Mouse (Mus musculus): ENCODE results near the gene 5830473C10Rik.
A peak's percentile ranks its signal among the peaks of the same experiment; 100 is the strongest.

Gene 5830473C10Rik

GRCm38 (mm10) chr5:90560743-90561142 lies at the start of gene 5830473C10Rik:
Gene 5830473C10Rik (plus strand): TSS chr5:90561107.
- no peak for DNase-seq (ENCODE audit: low read depth, low spot score)

- DNase-seq (ENCODE audit: low read depth, low spot score): no peak
Observed at GRCm38 (mm10) chr5:90512288-90512955, 48.5 kb upstream of the 5830473C10Rik start.

- no peak for DNase-seq (ENCODE audit: low read depth, low spot score)
Observed at GRCm38 (mm10) chr5:90515561-90515960, 45.3 kb upstream of the 5830473C10Rik start.

GRCm38 (mm10) chr5:90518356-90519100 lies 42.4 kb upstream of the 5830473C10Rik start, which contains the start of gene Afm:
Gene Afm (plus strand): TSS chr5:90518932.
- DNase-seq (ENCODE audit: low read depth, low spot score): no peak

- DNase-seq (ENCODE audit: low read depth, low spot score): no peak
Observed at GRCm38 (mm10) chr5:90551191-90551590, 9.7 kb upstream of the 5830473C10Rik start.

GRCm38 (mm10) chr5:90556052-90556451 lies 4.9 kb upstream of the 5830473C10Rik start:
- DNase-seq (ENCODE audit: low read depth, low spot score): no peak

GRCm38 (mm10) chr5:90561721-90562275 lies 891 bp downstream of the 5830473C10Rik start:
- no peak for DNase-seq (ENCODE audit: low read depth, low spot score)

- DNase-seq (ENCODE audit: low read depth, low spot score): no peak
Observed at GRCm38 (mm10) chr5:90562880-90563279, 2.0 kb downstream of the 5830473C10Rik start.

- DNase-seq (ENCODE audit: low read depth, low spot score): no peak
Observed at GRCm38 (mm10) chr5:90564161-90564560, 3.3 kb downstream of the 5830473C10Rik start.

GRCm38 (mm10) chr5:90565205-90565604 lies 4.3 kb downstream of the 5830473C10Rik start:
- DNase-seq (ENCODE audit: low read depth, low spot score): no peak

- no peak for DNase-seq (ENCODE audit: low read depth, low spot score)
Observed at GRCm38 (mm10) chr5:90567788-90568187, 6.9 kb downstream of the 5830473C10Rik start.

GRCm38 (mm10) chr5:90568338-90568737 lies 7.4 kb downstream of the 5830473C10Rik start:
- no peak for DNase-seq (ENCODE audit: low read depth, low spot score)

GRCm38 (mm10) chr5:90571216-90571615 lies 10.3 kb downstream of the 5830473C10Rik start:
- DNase-seq (ENCODE audit: low read depth, low spot score): no peak

- no peak for DNase-seq (ENCODE audit: low read depth, low spot score)
Observed at GRCm38 (mm10) chr5:90577751-90578150, 16.8 kb downstream of the 5830473C10Rik start.

- no peak for DNase-seq (ENCODE audit: low read depth, low spot score)
Observed at GRCm38 (mm10) chr5:90579556-90579955, 18.6 kb downstream of the 5830473C10Rik start.

- no peak for DNase-seq (ENCODE audit: low read depth, low spot score)
Observed at GRCm38 (mm10) chr5:90582179-90582578, 21.3 kb downstream of the 5830473C10Rik start.

- no peak for DNase-seq (ENCODE audit: low read depth, low spot score)
Observed at GRCm38 (mm10) chr5:90584799-90585198, 23.9 kb downstream of the 5830473C10Rik start.

- no peak for DNase-seq (ENCODE audit: low read depth, low spot score)
Observed at GRCm38 (mm10) chr5:90586511-90586910, 25.6 kb downstream of the 5830473C10Rik start.

- DNase-seq (ENCODE audit: low read depth, low spot score): no peak
Observed at GRCm38 (mm10) chr5:90588104-90588503, 27.2 kb downstream of the 5830473C10Rik start.

- peak; percentile 85 for DNase-seq (ENCODE audit: low read depth, low spot score)
Observed at GRCm38 (mm10) chr5:90588708-90589595, 28.0 kb downstream of the 5830473C10Rik start.

- DNase-seq (ENCODE audit: low read depth, low spot score): no peak
Observed at GRCm38 (mm10) chr5:90590676-90591075, 29.8 kb downstream of the 5830473C10Rik start.

GRCm38 (mm10) chr5:90591936-90592335 lies 31.0 kb downstream of the 5830473C10Rik start:
- no peak for DNase-seq (ENCODE audit: low read depth, low spot score)
